Mouse (Mus musculus) CH12F3 (cell line): ENCODE results near the gene Serpina12.

ENCODE experiments used
- in situ Hi-C: fragments of 300-500 bp; cut with MboI; formaldehyde crosslinking; loops from 2 replicates; pipeline ENCODE4 v1.14.3; 2020; ENCODE audit warnings: low sequenced_read_pairs

Gene Serpina12

GRCm38 (mm10) chr12:104013620-104014019 is 30.6 kb downstream of the Serpina12 start, which contains the start of gene Serpina9:
TSS of gene Serpina9 (minus strand) at chr12:104013755.
- in situ Hi-C loops: no loop called here

- in situ Hi-C loops: loop anchor here (10.0 kb wide), 1 partner anchor 60 kb away; no protein-coding TSS in a partner anchor
Measured at GRCm38 (mm10) chr12:104004689-104005088, 39.6 kb downstream of the Serpina12 start.

GRCm38 (mm10) chr12:104003238-104003612 is 41.0 kb downstream of the Serpina12 start:
- in situ Hi-C loops: loop anchor here (10.0 kb wide), 1 partner anchor 62 kb away; no protein-coding TSS in a partner anchor

- in situ Hi-C loops: loop anchor here (10.0 kb wide), 1 partner anchor 62 kb away; no protein-coding TSS in a partner anchor
Measured at GRCm38 (mm10) chr12:104002569-104003237, 41.5 kb downstream of the Serpina12 start.

- in situ Hi-C loops: loop anchor here (10.0 kb wide), 1 partner anchor 64 kb away; no protein-coding TSS in a partner anchor
Measured at GRCm38 (mm10) chr12:104000594-104000993, 43.6 kb downstream of the Serpina12 start.

- in situ Hi-C loops: loop anchor here (10.0 kb wide), 1 partner anchor 65 kb away; no protein-coding TSS in a partner anchor
Measured at GRCm38 (mm10) chr12:103999611-104000010, 44.6 kb downstream of the Serpina12 start.

- in situ Hi-C loops: no loop called here
Measured at GRCm38 (mm10) chr12:103996513-103996912, 47.7 kb downstream of the Serpina12 start.

- in situ Hi-C loops: no loop called here
Measured at GRCm38 (mm10) chr12:103995292-103996072, 48.8 kb downstream of the Serpina12 start.

GRCm38 (mm10) chr12:103992945-103993344 is 51.3 kb downstream of the Serpina12 start:
- in situ Hi-C loops: no loop called here

GRCm38 (mm10) chr12:103989857-103990256 is 54.4 kb downstream of the Serpina12 start, which contains the start of gene Serpina11:
TSS of gene Serpina11 (minus strand) at chr12:103989957.
- in situ Hi-C loops: loop anchor here (10.0 kb wide), 1 partner anchor 425 kb away; no protein-coding TSS in a partner anchor

GRCm38 (mm10) chr12:103989514-103989767 is 54.8 kb downstream of the Serpina12 start:
- in situ Hi-C loops: loop anchor here (10.0 kb wide), 1 partner anchor 425 kb away; no protein-coding TSS in a partner anchor

GRCm38 (mm10) chr12:103988754-103989513 is 55.3 kb downstream of the Serpina12 start:
- in situ Hi-C loops: loop anchor here (10.0 kb wide), 1 partner anchor 426 kb away; no protein-coding TSS in a partner anchor

GRCm38 (mm10) chr12:103985868-103986267 is 58.4 kb downstream of the Serpina12 start:
- in situ Hi-C loops: loop anchor here (10.0 kb wide), 1 partner anchor 429 kb away; no protein-coding TSS in a partner anchor

GRCm38 (mm10) chr12:103984935-103985334 is 59.3 kb downstream of the Serpina12 start:
- in situ Hi-C loops: loop anchor here (10.0 kb wide), 1 partner anchor 430 kb away; no protein-coding TSS in a partner anchor

GRCm38 (mm10) chr12:103981646-103982360 is 62.4 kb downstream of the Serpina12 start:
- in situ Hi-C loops: loop anchor here (10.0 kb wide), 1 partner anchor 433 kb away; no protein-coding TSS in a partner anchor
